Mouse (Mus musculus) heart, adult 2 months (tissue): ENCODE data around the gene Thap4.

Experiments
- CTCF ChIP-seq: fragments of 200-600 bp; IDR thresholded peaks from 2 replicates; pipeline ENCODE4 v1.8.1; 2022; ENCODE audit warnings: antibody characterized with exemption, mild to moderate bottlenecking, moderate library complexity
- POLR2A ChIP-seq: fragments of 200-500 bp; IDR thresholded peaks from 2 replicates; pipeline ENCODE4 v1.6.1; 2011; ENCODE audit warnings: mild to moderate bottlenecking, low read depth, low read length, control low read depth; ENCODE audit not compliant: insufficient read depth

- TF ChIP-seq CTCF (peak; percentile 98), POLR2A (no peak)
Measured at GRCm38 (mm10) chr1:93726974-93727373, 27.7 kb downstream of the Thap4 start.
